Mouse (Mus musculus) right cerebral cortex, postnatal 4 days (tissue): Measurements from ENCODE around the gene Fam57a.
A peak's percentile ranks its signal among the peaks of the same experiment; 100 is the strongest.

Experiments
- DNase-seq: peaks from one replicate; pipeline ENCODE4 v3.0.0-alpha.2; 2022

The Fam57a gene

GRCm38 (mm10) chr11:76179495-76180145 lies at the start of gene Fam57a, which contains the start of gene Vps53:
TSS of gene Fam57a (plus strand) at chr11:76179671.
TSS of gene Vps53 (minus strand) at chr11:76179647.
- DNase-seq, result peak; percentile 79

GRCm38 (mm10) chr11:76130859-76131258 lies 48.6 kb upstream of the Fam57a start:
- DNase-seq, result no peak

DNA sequence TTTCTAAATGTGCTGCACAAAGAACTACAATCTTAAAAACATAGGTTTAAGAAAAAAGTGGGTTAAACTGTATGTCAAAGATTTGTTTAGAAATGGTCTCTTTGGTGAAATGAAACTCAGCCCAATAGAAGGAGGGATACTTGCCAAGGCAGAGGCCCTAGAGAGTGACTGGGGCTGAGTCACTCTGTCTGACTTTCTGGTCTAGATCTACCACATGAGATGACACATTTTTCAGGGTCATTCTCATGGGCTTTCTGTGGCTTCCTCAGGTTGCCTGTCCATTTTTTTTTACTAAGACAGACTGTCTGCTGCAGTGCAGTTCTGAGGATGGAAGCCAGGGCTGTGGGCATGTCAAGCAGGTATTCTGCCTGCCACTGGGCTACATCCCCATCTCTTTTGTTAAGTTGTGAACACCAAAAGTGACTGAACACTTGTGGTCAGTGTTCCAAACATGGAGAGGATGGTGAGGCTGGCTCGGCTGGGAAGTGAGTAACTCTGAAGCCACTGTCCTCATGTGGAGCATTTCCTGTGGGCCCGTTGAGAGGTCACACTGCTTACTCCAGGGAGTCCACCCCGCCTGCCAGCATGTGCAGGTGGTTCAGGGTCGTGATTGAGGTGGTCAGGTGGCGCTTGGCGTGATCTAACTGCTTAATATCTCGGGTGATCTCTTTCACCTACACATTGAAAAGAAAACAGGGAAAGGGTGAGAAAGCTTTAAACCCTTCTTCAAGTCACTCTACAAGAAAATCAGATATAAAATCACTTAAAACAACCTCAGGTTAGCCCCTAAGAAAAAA lies 43.6 kb upstream of the Fam57a start:
- DNase-seq, result no peak

DNA sequence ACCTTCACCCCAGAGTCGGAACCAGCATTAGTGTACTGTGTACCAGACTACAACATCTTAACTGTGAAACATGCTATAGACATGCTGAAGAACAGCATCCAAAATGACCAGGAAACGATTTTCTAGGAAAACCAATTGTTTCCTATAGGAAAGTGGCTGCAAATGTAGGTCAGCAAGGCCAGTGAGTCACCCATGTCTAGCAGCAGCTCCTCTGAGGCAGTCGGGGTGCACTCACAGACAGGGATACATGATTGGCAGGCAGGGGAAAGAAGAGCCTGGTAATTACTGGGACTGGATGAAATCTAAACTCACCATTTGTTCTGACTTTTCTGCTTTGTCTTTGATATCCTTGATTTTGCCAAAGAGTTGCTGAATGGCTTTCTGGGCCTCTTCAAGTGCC lies 41.5 kb upstream of the Fam57a start:
- no peak for DNase-seq

GRCm38 (mm10) chr11:76144386-76144785 lies 35.1 kb upstream of the Fam57a start:
- no peak for DNase-seq

GRCm38 (mm10) chr11:76145169-76145568 lies 34.3 kb upstream of the Fam57a start:
- DNase-seq, result no peak

DNA sequence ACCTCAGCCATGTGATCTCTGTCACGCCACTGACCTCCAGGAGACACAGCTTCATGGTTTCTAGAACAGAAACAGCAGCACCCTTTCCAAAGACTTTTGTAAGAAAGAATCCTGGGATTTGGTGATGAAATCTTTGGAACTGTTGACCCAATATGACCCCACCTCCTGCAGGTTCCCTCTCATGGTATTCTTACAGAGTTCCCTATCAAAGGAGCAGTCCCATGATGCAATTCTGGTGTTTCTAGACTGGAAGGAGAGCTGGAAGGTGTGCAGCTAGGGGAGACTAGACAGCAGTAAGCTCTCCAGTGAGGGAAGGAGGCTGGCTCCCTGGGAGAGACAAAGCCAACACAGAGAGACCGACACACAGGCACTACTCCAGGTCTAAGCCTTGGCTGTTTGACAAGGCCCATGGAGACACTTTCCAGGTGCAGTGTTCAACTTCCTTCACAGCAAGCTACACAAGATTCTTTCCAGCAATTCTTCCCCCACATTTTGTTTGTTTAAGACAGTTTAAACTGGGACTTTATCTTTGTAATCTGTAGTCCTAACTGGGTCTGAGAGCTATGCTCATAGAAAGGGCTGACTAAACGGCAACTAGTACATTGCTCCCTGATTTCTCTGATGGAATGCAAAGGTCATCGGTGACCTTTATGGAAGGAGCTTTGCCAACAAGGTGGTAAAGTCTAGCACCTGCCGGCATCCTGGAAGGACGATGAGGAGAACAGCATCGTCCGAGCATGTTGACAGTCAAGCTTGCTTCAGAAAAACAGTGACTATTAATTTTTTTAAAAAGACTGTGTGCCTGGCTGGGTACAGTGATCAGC lies 33.1 kb upstream of the Fam57a start:
- no peak for DNase-seq

DNA sequence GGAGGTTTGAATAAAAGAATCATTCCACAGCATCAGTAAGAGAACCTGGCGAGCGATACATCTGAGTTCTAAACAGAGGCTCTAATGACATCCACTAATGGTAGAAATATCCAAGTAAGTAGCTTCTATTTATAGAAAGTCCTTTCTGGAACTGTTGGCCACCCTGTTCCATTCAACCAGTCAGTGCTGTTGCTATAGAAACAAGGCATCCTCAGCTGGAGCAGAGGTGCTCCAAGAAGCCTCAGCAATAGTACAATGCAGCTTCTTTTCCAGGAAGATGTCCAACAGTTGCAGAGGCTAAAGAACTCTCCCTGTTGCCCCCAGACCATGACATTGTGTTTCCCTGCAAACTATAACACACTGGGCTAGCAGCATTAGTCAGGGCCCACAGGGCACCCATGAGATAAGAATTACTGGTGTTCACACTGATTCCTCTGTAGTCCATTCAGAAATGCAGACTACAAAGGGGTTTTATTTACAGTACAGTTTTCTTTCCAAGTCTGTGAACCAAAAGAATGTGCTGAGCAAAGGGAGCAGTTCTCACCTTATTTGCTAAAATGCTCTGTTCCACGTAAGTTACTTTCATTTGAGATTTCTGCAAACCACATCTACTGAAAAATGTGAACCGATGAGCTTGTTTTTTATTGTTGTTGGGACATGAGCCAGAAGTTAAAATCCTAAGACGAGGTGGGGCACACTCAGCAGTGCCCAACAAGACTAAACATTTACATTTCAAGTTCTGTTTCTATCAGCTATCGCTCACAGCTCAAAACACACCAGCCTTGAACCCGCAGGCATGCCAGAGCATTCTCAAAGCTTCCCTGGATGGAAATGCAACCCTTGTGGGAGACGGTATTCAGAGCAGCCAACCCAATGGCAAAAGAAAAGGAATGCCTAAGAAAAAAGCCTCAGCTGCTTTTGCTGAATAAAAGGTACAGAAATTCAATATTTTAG lies 31.1 kb upstream of the Fam57a start:
- DNase-seq, result no peak

DNA sequence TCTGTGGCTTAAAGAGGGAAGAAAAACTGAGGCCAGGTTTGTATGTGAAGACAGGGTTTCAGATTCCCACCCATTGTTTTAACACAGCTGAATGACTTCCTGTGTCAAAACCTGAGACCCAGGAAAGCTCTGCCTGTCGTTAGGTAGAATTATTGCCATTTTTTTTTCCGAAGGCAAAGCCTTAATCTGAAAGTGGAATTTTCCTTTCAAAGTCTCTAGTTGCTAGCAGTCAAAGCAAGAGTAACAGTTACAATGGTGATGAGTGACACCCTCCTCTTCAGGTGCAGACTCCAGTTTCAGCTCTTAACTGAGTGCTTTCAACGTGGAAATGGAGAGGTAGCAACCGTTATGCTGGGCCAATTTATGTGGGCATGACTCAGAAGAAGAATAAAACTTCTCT lies 28.5 kb upstream of the Fam57a start:
- DNase-seq, result no peak

DNA sequence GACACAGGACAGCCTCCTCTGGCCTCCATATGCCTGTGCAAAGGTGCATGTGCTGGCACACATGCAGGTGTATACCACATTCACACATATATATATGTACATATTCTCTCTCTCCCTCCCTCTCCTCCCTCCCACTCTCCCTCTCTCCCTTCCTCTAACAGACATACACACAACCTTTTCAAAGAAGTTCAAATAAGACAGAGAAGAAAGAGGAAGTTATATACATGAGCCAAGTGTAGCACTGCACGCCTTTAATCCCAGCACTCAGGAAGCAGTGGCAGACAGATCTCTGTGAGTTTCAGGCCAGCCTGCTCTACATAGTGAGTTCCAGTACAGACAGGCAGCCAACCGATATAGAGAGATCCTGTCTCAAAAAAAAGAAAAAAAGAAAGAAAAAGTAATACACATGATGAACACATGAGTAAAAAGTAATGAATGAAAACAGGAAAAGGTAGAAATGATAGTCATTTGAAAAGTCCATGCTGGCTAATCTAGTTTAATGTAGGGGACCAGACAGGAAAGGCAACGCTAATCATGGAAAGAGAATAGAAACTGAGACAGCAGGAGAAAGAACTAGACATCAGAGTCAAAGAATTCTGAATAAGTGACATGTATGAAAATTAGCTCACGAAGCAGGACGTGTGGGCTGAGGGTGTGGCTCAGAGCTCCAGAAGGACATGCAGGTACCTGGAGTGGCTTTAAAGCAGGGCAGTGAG lies 26.1 kb upstream of the Fam57a start:
- DNase-seq, result no peak

DNA sequence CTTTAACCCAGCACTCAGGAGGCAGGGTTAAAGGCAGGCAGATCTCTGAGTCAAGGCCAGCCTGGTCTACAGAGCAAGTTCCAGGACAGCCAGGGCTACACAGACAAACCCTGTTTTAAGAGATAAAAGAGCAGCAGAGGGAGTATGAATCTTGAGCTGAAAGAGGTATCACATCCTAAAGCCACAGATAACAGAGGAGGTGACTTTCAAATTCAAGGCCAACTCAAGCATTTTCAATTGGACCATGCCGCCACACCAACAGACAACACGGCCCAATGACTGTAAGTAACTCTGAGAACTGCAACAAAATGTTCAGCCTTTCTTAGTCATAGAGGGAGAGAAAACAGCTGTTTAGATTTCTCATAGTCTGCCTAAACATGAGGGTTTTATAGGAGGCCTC lies 25.3 kb upstream of the Fam57a start:
- no peak for DNase-seq

- DNase-seq, result no peak
Observed at GRCm38 (mm10) chr11:76154861-76155260, 24.6 kb upstream of the Fam57a start.

DNA sequence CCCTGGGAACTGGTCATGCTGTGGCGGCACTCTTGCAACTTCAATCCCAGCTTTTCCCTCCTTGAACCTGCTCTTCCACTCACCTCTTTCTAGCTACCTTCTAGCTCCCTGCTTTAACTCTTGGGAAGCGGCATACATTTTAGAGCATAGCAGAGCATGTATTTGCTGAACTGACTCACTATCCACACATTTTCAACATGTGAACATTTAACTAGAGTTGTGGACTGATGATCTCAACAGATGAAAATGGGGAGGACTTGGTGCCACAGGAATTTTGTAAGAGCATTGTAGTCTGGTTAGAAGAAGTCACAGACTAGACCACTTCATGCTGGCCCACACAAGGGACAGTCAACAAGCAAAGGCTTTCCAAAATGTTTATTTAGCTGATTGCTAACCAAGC lies 21.1 kb upstream of the Fam57a start:
- no peak for DNase-seq

GRCm38 (mm10) chr11:76160251-76160650 lies 19.2 kb upstream of the Fam57a start:
- no peak for DNase-seq

DNA sequence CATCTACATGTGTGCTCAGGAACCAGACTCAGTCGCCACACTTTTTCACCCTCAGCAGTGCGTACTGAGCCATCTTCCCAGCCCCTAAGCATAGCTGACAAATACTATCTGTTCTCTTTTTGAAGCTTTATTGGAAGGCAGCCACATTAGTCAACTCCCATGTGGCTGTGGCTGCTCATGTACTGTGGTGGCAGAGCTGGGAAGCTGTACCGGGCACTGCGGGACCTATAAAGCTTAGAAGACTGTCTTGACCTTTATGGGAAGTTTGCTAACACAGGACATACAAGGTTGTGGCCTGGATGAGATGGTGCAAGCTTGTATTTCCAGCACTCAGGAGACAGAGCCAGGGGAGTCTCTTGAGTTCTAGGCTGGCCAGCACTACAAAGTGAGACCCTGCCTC lies 12.8 kb upstream of the Fam57a start:
- DNase-seq, result no peak

DNA sequence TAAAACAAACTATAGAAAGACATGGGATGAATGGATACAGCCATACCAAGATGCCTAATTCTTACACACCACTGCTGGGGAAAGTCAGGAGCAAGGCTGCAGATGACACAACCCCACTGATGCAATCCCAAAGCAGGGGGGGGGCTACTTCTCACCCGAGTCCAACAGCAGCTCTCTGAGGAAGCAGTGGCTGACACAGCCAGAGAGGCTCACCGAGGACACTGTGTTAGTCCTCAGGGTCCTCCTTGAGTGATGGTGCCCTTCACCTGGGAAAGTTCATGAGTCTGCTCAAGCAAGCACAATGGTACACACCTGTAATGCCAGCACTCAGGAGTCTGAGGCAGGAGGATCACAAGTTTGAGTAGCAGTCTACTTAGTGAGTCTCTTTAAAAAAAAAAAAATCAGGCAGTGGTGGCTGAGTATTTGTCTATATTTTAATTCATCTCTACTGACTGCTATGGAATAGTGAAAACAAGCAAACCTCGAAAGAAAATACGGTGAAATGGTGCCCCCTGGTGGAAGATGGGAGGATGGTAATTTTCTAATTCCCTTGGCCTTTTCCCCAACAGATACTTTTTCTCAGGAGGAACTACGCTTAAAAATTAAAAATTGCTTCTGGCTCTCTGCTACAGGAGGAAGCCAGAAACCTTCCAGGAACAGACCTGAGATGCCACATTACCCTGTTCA lies 12.2 kb upstream of the Fam57a start:
- peak; percentile 70 for DNase-seq

DNA sequence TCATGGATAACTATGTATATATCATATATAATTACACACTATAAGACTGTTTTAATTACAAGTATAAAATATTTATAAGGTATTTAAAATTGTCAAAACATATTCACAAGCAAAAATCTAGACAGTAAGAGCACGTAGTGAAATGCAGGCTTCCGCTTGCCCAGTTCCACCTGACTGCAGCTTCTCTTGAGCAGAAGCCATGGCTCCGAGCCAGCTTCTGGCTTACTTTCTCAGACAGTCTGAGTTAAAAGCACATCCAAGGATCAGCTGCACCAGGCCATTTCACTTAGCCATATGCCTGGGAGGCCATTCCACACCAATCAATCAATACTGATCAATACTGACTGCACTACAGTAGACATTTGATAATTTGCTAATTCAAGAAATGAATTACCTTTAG lies 10.5 kb upstream of the Fam57a start:
- no peak for DNase-seq

- no peak for DNase-seq
Observed at GRCm38 (mm10) chr11:76170207-76170606, 9.3 kb upstream of the Fam57a start.

DNA sequence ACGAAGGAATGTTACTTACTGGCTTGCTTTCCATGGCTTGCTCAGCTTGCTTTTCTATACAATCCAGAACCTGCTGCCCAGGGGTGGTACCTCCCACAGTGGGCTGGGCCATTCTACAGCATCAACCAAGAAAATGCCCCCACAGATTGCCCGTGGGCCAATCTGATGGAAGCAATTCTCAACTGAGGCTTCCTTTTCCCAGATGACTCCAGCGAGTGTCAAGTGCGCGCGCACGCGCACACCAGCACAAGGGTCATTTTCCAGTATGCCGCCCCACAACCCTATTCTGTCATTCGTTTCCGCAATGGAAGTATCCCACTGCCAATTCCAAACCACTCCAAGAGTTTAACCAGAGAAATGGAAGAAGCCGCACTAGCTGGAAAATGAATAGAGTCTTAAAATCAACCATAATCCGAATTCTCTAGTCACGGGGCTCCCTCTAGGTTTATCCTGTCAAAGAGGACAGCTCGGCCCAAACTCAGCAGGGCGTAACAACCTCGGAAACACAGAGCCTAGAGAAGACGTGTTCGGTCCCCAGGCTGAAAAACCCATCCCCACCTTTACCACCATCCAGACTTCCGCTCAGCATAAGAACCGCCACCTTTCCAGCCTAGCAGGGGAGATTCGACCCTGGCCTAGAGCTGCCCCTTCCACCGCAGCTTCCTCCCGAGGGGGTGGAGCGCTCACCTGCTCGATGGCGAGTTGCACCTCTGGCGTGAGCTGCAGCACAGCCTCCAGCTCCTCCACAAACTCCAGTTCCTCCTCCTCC lies 561 bp upstream of the Fam57a start:
- DNase-seq, result peak; percentile 42

GRCm38 (mm10) chr11:76180146-76180540 lies 672 bp downstream of the Fam57a start:
- no peak for DNase-seq
